Mouse (Mus musculus) cortical plate, adult 2 months (tissue): ENCODE results near the gene Fpgs. TPM values are rescaled to one million over a fixed set of nuclear protein-coding genes. Genes with fewer than 3 reads are reported as not detected.

ENCODE experiments used
- H3K27ac ChIP-seq: fragments of 200-500 bp; 2 replicates; pipeline ENCODE4 v1.5.1; 2012; ENCODE audit warnings: low read length, control low read depth, inconsistent platforms; ENCODE audit not compliant: insufficient read depth
- H3K4me1 ChIP-seq: fragments of 200-500 bp; 2 replicates; pipeline ENCODE4 v1.6.1; 2011; ENCODE audit warnings: low read length; ENCODE audit not compliant: control insufficient read depth, insufficient read depth
- H3K4me3 ChIP-seq: fragments of 200-500 bp; 2 replicates; pipeline ENCODE4 v1.5.1; 2011; ENCODE audit warnings: mild to moderate bottlenecking, low read length, control low read depth; ENCODE audit not compliant: insufficient read depth
- CTCF ChIP-seq: fragments of 200-500 bp; IDR thresholded peaks from 2 replicates; pipeline ENCODE4 v1.5.1; 2011; ENCODE audit warnings: mild to moderate bottlenecking, control low read depth, low read length; ENCODE audit not compliant: insufficient read depth; ENCODE audit errors: extremely low read depth
- POLR2A ChIP-seq: fragments of 200-500 bp; IDR thresholded peaks from 2 replicates; pipeline ENCODE4 v1.6.1; 2011; ENCODE audit warnings: mild to moderate bottlenecking, low read length, control low read depth; ENCODE audit not compliant: insufficient read depth; ENCODE audit errors: extremely low read depth
- polyA plus RNA-seq: library from polyadenylated mRNA; depleted of rRNA; stranded (reverse); fragments of >200 nt; gene quantifications from 2 replicates; pipeline ENCODE4 v1.2.3, GENCODE M21; 2012; rRNA removed

The Fpgs gene
- polyA plus RNA-seq: 16.4 and 17.7 TPM in 2 replicates

- Histone ChIP-seq H3K27ac (no peak within 1 kb of the TSS), H3K4me1 (no peaks in the 10 kb centered on the region), H3K4me3 (no peak within 1 kb of the TSS)
- TF ChIP-seq CTCF (no peak), POLR2A (no peak)
Measured at GRCm38 (mm10) chr2:32704021-32704421, at the start of gene Fpgs. Fpgs (minus strand) TSS chr2:32704145.

- TF ChIP-seq POLR2A: no peak
- TF ChIP-seq CTCF: no peak
- Histone ChIP-seq H3K4me3 (no peak overlapping the region), H3K27ac (no peak overlapping the region), H3K4me1 (no peaks in the 10 kb centered on the region)
Measured at GRCm38 (mm10) chr2:32752181-32752580, 48.2 kb upstream of the Fpgs start.

- TF ChIP-seq POLR2A (no peak), CTCF (no peak)
- Histone ChIP-seq H3K27ac (no peak overlapping the region), H3K4me3 (no peak overlapping the region), H3K4me1 (no peaks in the 10 kb centered on the region)
Measured at GRCm38 (mm10) chr2:32751665-32752033, 47.7 kb upstream of the Fpgs start.

- TF ChIP-seq CTCF: no peak
- no peak for TF ChIP-seq POLR2A
- Histone ChIP-seq H3K4me3 (no peak overlapping the region), H3K4me1 (no peaks in the 10 kb centered on the region), H3K27ac (no peak overlapping the region)
Measured at GRCm38 (mm10) chr2:32750887-32751664, 47.1 kb upstream of the Fpgs start.

GRCm38 (mm10) chr2:32750199-32750598 lies 46.3 kb upstream of the Fpgs start:
- no peaks in the 10 kb centered on the region for H3K4me1 ChIP-seq
- H3K27ac ChIP-seq: no peak overlapping the region
- no peak for TF ChIP-seq CTCF
- TF ChIP-seq POLR2A: no peak
- H3K4me3 ChIP-seq: no peak overlapping the region

- TF ChIP-seq CTCF: no peak
- no peak for TF ChIP-seq POLR2A
- no peak overlapping the region for H3K4me3 ChIP-seq
- H3K27ac ChIP-seq: no peak overlapping the region
- H3K4me1 ChIP-seq: no peaks in the 10 kb centered on the region
Measured at GRCm38 (mm10) chr2:32749082-32749481, 45.1 kb upstream of the Fpgs start.

- Histone ChIP-seq H3K4me3 (no peak overlapping the region), H3K27ac (no peak overlapping the region), H3K4me1 (no peaks in the 10 kb centered on the region)
- TF ChIP-seq POLR2A (no peak), CTCF (no peak)
Measured at GRCm38 (mm10) chr2:32744272-32744982, 40.5 kb upstream of the Fpgs start.

GRCm38 (mm10) chr2:32742173-32742531 lies 38.2 kb upstream of the Fpgs start:
- TF ChIP-seq CTCF (no peak), POLR2A (peak; percentile 66)
- peak overlapping the region; percentile 93 for H3K4me3 ChIP-seq
- H3K4me1 ChIP-seq: no peaks in the 10 kb centered on the region
- no peak overlapping the region for H3K27ac ChIP-seq

- Histone ChIP-seq H3K4me1 (no peaks in the 10 kb centered on the region), H3K27ac (peak overlapping the region; percentile 74), H3K4me3 (peak overlapping the region; percentile 93)
- TF ChIP-seq POLR2A (peak; percentile 60; the same call in 1 of the 2 replicates), CTCF (no peak)
Measured at GRCm38 (mm10) chr2:32741273-32742172, 37.6 kb upstream of the Fpgs start.

- H3K27ac ChIP-seq: peak within 1 kb of the TSS; percentile 74
- TF ChIP-seq POLR2A: no peak
- no peak for TF ChIP-seq CTCF
- peak within 1 kb of the TSS; percentile 93 for H3K4me3 ChIP-seq
- no peaks in the 10 kb centered on the region for H3K4me1 ChIP-seq
Measured at GRCm38 (mm10) chr2:32740916-32741272, 36.9 kb upstream of the Fpgs start, which contains the start of gene 6330409D20Rik. 6330409D20Rik (minus strand) TSS chr2:32741016.
